Comparison of ENCODE assay signal across 9 mouse cellular contexts in genomic region chr10:127569450-127569849, GRCm38 (mm10). TPM values are rescaled to one million over a fixed set of nuclear protein-coding genes. Genes with fewer than 3 reads are reported as not detected.
DNase-seq lines count a peak whose midpoint lies in the region; ATAC-seq and TF ChIP-seq lines count a peak whose summit lies in the region.
"Had no signal": no experiment of that assay in that cellular context is flagged by ENCODE, and none has a peak within 500 bp of the region (broad histone marks: within the 10 kb centered on the region; RNA-seq: fewer than 3 reads in every experiment).

No protein-coding gene starts in this region.

- no peak overlapping the region for H3K27ac ChIP-seq in midbrain, embryonic 11.5 days (ENCODE audit: low read depth, low read length)
- no peak overlapping the region for H3K27ac ChIP-seq in midbrain, embryonic 15.5 days
- no peak overlapping the region for H3K27ac ChIP-seq in forebrain, postnatal 0 days (ENCODE audit: low read depth, low read length)
- no peak overlapping the region for H3K27ac ChIP-seq in intestine, embryonic 14.5 days (ENCODE audit: low read depth)
- H3K27ac ChIP-seq in stomach, embryonic 15.5 days, result peak overlapping the region; percentile 28; the same call in 1 of the 2 replicates

- H3K27me3 ChIP-seq in midbrain, embryonic 11.5 days (ENCODE audit: control insufficient read depth, insufficient read depth, low read length), result no peaks in the 10 kb centered on the region
- H3K27me3 ChIP-seq in midbrain, embryonic 15.5 days (replicated peaks), result no peaks in the 10 kb centered on the region
- H3K27me3 ChIP-seq in forebrain, postnatal 0 days (ENCODE audit: insufficient read depth, low read length), result no peaks in the 10 kb centered on the region
- H3K27me3 ChIP-seq in intestine, embryonic 14.5 days (replicated peaks; ENCODE audit: control insufficient read depth, insufficient read depth, low read length), result no peaks in the 10 kb centered on the region
- H3K27me3 ChIP-seq in stomach, embryonic 15.5 days (replicated peaks), result no peaks in the 10 kb centered on the region

- peak; percentile 87 for TF ChIP-seq CTCF in forebrain, postnatal 0 days (IDR thresholded peaks at IDR 0.05; ENCODE audit: low read depth)

- H3K4me3 ChIP-seq in midbrain, embryonic 11.5 days (ENCODE audit: low read depth, low read length), result no peak overlapping the region
- H3K4me3 ChIP-seq in midbrain, embryonic 15.5 days, result no peak overlapping the region
- H3K4me3 ChIP-seq in forebrain, postnatal 0 days (ENCODE audit: low read depth, low read length), result no peak overlapping the region
- H3K4me3 ChIP-seq in intestine, embryonic 14.5 days (ENCODE audit: low read depth, low read length), result no peak overlapping the region
- no peak overlapping the region for H3K4me3 ChIP-seq in stomach, embryonic 15.5 days (replicated peaks)

- DNase-seq in midbrain, embryonic 11.5 days (ENCODE audit: low spot score, missing footprints), result peak; percentile 98
- peak; percentile 76 to 80 for DNase-seq in cerebellum, adult 18-20 months
- DNase-seq in forebrain, postnatal 0 days, result peak; percentile 88
- DNase-seq in intestine, embryonic 14.5 days (ENCODE audit: low spot score), result peak; percentile 92
- peak; percentile 82 to 85 for DNase-seq in left cerebral cortex, postnatal 14 days (ENCODE audit: low spot score in 2 of 2)
- DNase-seq in monocyte, adult 2 months (ENCODE audit: low read depth in 1 of 2, low spot score in 2 of 2), result peak; percentile 28 to 51

- no peaks in the 10 kb centered on the region for H3K4me1 ChIP-seq in midbrain, embryonic 11.5 days (ENCODE audit: control insufficient read depth, insufficient read depth, low read length)
- no peaks in the 10 kb centered on the region for H3K4me1 ChIP-seq in midbrain, embryonic 15.5 days
- H3K4me1 ChIP-seq in forebrain, postnatal 0 days (ENCODE audit: insufficient read depth), result no peaks in the 10 kb centered on the region
- peaks cover 1% of the 10 kb centered on the region; the same call in 1 of the 2 replicates for H3K4me1 ChIP-seq in intestine, embryonic 14.5 days (replicated peaks; ENCODE audit: control insufficient read depth, insufficient read depth, low read length)
- H3K4me1 ChIP-seq in stomach, embryonic 15.5 days, result peaks cover 4% of the 10 kb centered on the region; the same call in 1 of the 2 replicates

- no peak overlapping the region for H3K4me2 ChIP-seq in midbrain, embryonic 11.5 days
- H3K4me2 ChIP-seq in midbrain, embryonic 15.5 days, result no peak overlapping the region
- no peak overlapping the region for H3K4me2 ChIP-seq in forebrain, postnatal 0 days (ENCODE audit: low read depth)
- H3K4me2 ChIP-seq in intestine, embryonic 14.5 days (ENCODE audit: low read length), result no peak overlapping the region
- no peak overlapping the region for H3K4me2 ChIP-seq in stomach, embryonic 15.5 days

- no peaks in the 10 kb centered on the region for H3K9me3 ChIP-seq in midbrain, embryonic 11.5 days (ENCODE audit: control insufficient read depth, low read length)
- H3K9me3 ChIP-seq in midbrain, embryonic 15.5 days, result no peaks in the 10 kb centered on the region
- H3K9me3 ChIP-seq in forebrain, postnatal 0 days (ENCODE audit: low read length), result no peaks in the 10 kb centered on the region
- H3K9me3 ChIP-seq in intestine, embryonic 14.5 days (ENCODE audit: control insufficient read depth, low read length), result no peaks in the 10 kb centered on the region
- H3K9me3 ChIP-seq in stomach, embryonic 15.5 days, result no peaks in the 10 kb centered on the region

- WGBS in midbrain, embryonic 11.5 days, result 39% methylated on average over 3 of the region's 3 CpGs
- 35% methylated on average over 3 of the region's 3 CpGs for WGBS in midbrain, embryonic 15.5 days
- WGBS in forebrain, postnatal 0 days, result 35% methylated on average over 3 of the region's 3 CpGs
- 20% methylated on average over 3 of the region's 3 CpGs for WGBS in intestine, embryonic 14.5 days
- 20% methylated on average over 3 of the region's 3 CpGs for WGBS in stomach, embryonic 15.5 days

- peak; percentile 51; the same call in 1 of the 2 replicates for ATAC-seq in midbrain, embryonic 11.5 days (ENCODE audit: low FRiP score)
- ATAC-seq in midbrain, embryonic 15.5 days (replicated peaks), result no peak
- ATAC-seq in forebrain, postnatal 0 days, result peak; percentile 74
- no peak for ATAC-seq in intestine, embryonic 14.5 days (replicated peaks; ENCODE audit: low FRiP score, low TSS enrichment, low read depth)
- no peak for ATAC-seq in stomach, embryonic 15.5 days (ENCODE audit: insufficient read depth, low FRiP score, low read depth)

- intact Hi-C loops in left cerebral cortex, postnatal 14 days (cut with DNase I), result no loop called here

- H3K36me3 ChIP-seq in midbrain, embryonic 11.5 days (ENCODE audit: control insufficient read depth, insufficient read depth, low read length), result peaks cover 35% of the 10 kb centered on the region
- H3K36me3 ChIP-seq in midbrain, embryonic 15.5 days (replicated peaks), result peaks cover 64% of the 10 kb centered on the region
- H3K36me3 ChIP-seq in forebrain, postnatal 0 days (ENCODE audit: insufficient read depth), result peaks cover 78% of the 10 kb centered on the region
- H3K36me3 ChIP-seq in intestine, embryonic 14.5 days (ENCODE audit: control insufficient read depth, insufficient read depth, low read length), result peaks cover 82% of the 10 kb centered on the region
- H3K36me3 ChIP-seq in stomach, embryonic 15.5 days, result peaks cover 55% of the 10 kb centered on the region

- H3K9ac ChIP-seq in midbrain, embryonic 11.5 days (ENCODE audit: low read length), result no peak overlapping the region
- H3K9ac ChIP-seq in midbrain, embryonic 15.5 days, result no peak overlapping the region
- H3K9ac ChIP-seq in forebrain, postnatal 0 days, result no peak overlapping the region
- H3K9ac ChIP-seq in intestine, embryonic 14.5 days (ENCODE audit: low read length), result no peak overlapping the region
- no peak overlapping the region for H3K9ac ChIP-seq in stomach, embryonic 15.5 days

RNA-seq across cellular contexts. Expression of gene Nxph4, which starts 35.1 kb away (rescaled TPM):
- polyA plus RNA-seq in midbrain, embryonic 11.5 days (2014; fragmentation: Nextera tagmentation; extraction: Ambion mirVana), result 19.5 and 23.6 TPM in 2 replicates
- polyA plus RNA-seq in midbrain, embryonic 15.5 days (2015; fragmentation: Nextera tagmentation; extraction: Ambion mirVana), result 93.7 and 114 TPM in 2 replicates
- 2.1 and 2.2 TPM in 2 replicates for total RNA-seq in forebrain, postnatal 0 days (2014; rRNA removed)
- polyA plus RNA-seq in forebrain, postnatal 0 days (2015; fragmentation: Nextera tagmentation; extraction: Ambion mirVana), result 19.9 and 22.6 TPM in 2 replicates
- 4.0 and 5.5 TPM in 2 replicates for polyA plus RNA-seq in intestine, embryonic 14.5 days (2014; fragmentation: Nextera tagmentation; extraction: Ambion mirVana)
- total RNA-seq in left cerebral cortex, postnatal 14 days (2021), result 1 to 10 TPM; 4.4 to 7.4 TPM
- 5.0 and 5.4 TPM in 2 replicates for polyA plus RNA-seq in stomach, embryonic 15.5 days (2015; fragmentation: Nextera tagmentation; extraction: Ambion mirVana)
- polyA plus RNA-seq: erythroblast, embryonic 14.5 days had no signal

RNA-seq across cellular contexts. Expression of gene Shmt2, which starts 47.2 kb away (rescaled TPM):
- polyA plus RNA-seq in midbrain, embryonic 11.5 days (2014; fragmentation: Nextera tagmentation; extraction: Ambion mirVana), result 68.8 and 74.8 TPM in 2 replicates
- 49.4 and 50.7 TPM in 2 replicates for polyA plus RNA-seq in midbrain, embryonic 15.5 days (2015; fragmentation: Nextera tagmentation; extraction: Ambion mirVana)
- total RNA-seq in forebrain, postnatal 0 days (2014; rRNA removed), result 31.5 and 43.8 TPM in 2 replicates
- 39.0 and 39.9 TPM in 2 replicates for polyA plus RNA-seq in forebrain, postnatal 0 days (2015; fragmentation: Nextera tagmentation; extraction: Ambion mirVana)
- 132 and 142 TPM in 2 replicates for polyA plus RNA-seq in intestine, embryonic 14.5 days (2014; fragmentation: Nextera tagmentation; extraction: Ambion mirVana)
- total RNA-seq in left cerebral cortex, postnatal 14 days (2021), result 10 to 100 TPM; 27.5 to 32.9 TPM
- polyA plus RNA-seq in stomach, embryonic 15.5 days (2015; fragmentation: Nextera tagmentation; extraction: Ambion mirVana), result 142 and 144 TPM in 2 replicates

RNA-seq across cellular contexts. Expression of gene Lrp1, which starts 51.5 kb away (rescaled TPM):
- 52.2 and 58.8 TPM in 2 replicates for polyA plus RNA-seq in midbrain, embryonic 11.5 days (2014; fragmentation: Nextera tagmentation; extraction: Ambion mirVana)
- polyA plus RNA-seq in midbrain, embryonic 15.5 days (2015; fragmentation: Nextera tagmentation; extraction: Ambion mirVana), result 117 and 119 TPM in 2 replicates
- 183 and 228 TPM in 2 replicates for total RNA-seq in forebrain, postnatal 0 days (2014; rRNA removed)
- 42.2 and 70.4 TPM in 2 replicates for polyA plus RNA-seq in forebrain, postnatal 0 days (2015; fragmentation: Nextera tagmentation; extraction: Ambion mirVana)
- 92.1 and 96.6 TPM in 2 replicates for polyA plus RNA-seq in intestine, embryonic 14.5 days (2014; fragmentation: Nextera tagmentation; extraction: Ambion mirVana)
- 100 to 1,000 TPM; 285 to 305 TPM for total RNA-seq in left cerebral cortex, postnatal 14 days (2021)
- 77.0 and 87.0 TPM in 2 replicates for polyA plus RNA-seq in stomach, embryonic 15.5 days (2015; fragmentation: Nextera tagmentation; extraction: Ambion mirVana)

RNA-seq across cellular contexts. Expression of gene Ndufa4l2, which starts 54.7 kb away (rescaled TPM):
- polyA plus RNA-seq in midbrain, embryonic 11.5 days (2014; fragmentation: Nextera tagmentation; extraction: Ambion mirVana), result 3.6 and 5.7 TPM in 2 replicates
- 22.1 and 23.1 TPM in 2 replicates for polyA plus RNA-seq in midbrain, embryonic 15.5 days (2015; fragmentation: Nextera tagmentation; extraction: Ambion mirVana)
- 4.9 and 15.5 TPM in 2 replicates for total RNA-seq in forebrain, postnatal 0 days (2014; rRNA removed)
- 15.2 and 15.5 TPM in 2 replicates for polyA plus RNA-seq in forebrain, postnatal 0 days (2015; fragmentation: Nextera tagmentation; extraction: Ambion mirVana)
- 25.9 and 28.5 TPM in 2 replicates for polyA plus RNA-seq in intestine, embryonic 14.5 days (2014; fragmentation: Nextera tagmentation; extraction: Ambion mirVana)
- total RNA-seq in left cerebral cortex, postnatal 14 days (2021), result 1 to 10 TPM; 7.4 to 8.9 TPM
- 92.8 and 117 TPM in 2 replicates for polyA plus RNA-seq in stomach, embryonic 15.5 days (2015; fragmentation: Nextera tagmentation; extraction: Ambion mirVana)

Comparison
In these comparisons a context has a peak if more than half of its experiments do, and no peak if none do; other contexts are left out.
1. ATAC-seq: peak in midbrain, embryonic 11.5 days (single experiment) and forebrain, postnatal 0 days (single experiment); none in midbrain, embryonic 15.5 days (single experiment), intestine, embryonic 14.5 days (single experiment) and stomach, embryonic 15.5 days (single experiment).
2. DNase-seq: peak in every context shown above with its lines; median percentile 98 in midbrain, embryonic 11.5 days; 92 in intestine, embryonic 14.5 days; 88 in forebrain, postnatal 0 days; 84 in left cerebral cortex, postnatal 14 days; 78 in cerebellum, adult 18-20 months; 40 in monocyte, adult 2 months.